Mouse (Mus musculus) layer of hippocampus, adult 2 months (tissue): ENCODE measurements around the gene Fxyd2. TPM values are rescaled to one million over a fixed set of nuclear protein-coding genes. Genes with fewer than 3 reads are reported as not detected.

ENCODE experiments used
- DNase-seq, 2 experiments: peaks; one replicate each; pipeline ENCODE4 v3.0.0; 2022; ENCODE audit warnings: low spot score in 2 of 2
- H3K27ac ChIP-seq: fragments of 200-600 bp; 2 replicates; pipeline ENCODE4 v1.8.1; 2022
- H3K4me3 ChIP-seq: fragments of 200-600 bp; 2 replicates; pipeline ENCODE4 v1.8.1; 2022; ENCODE audit warnings: mild to moderate bottlenecking
- CTCF ChIP-seq: fragments of 200-600 bp; conservative IDR thresholded peaks from 2 replicates; pipeline ENCODE4 v1.8.1; 2022; ENCODE audit warnings: antibody characterized with exemption, mild to moderate bottlenecking, moderate library complexity
- total RNA-seq, 2 experiments: library from RNA; stranded (reverse); gene quantifications; 2 replicates each; pipeline ENCODE4 v1.2.3; 2021

Gene Fxyd2
- total RNA-seq, 2 experiments from 2014 or later, result 10.2 to 10.9 TPM

- no peak for DNase-seq
- peak overlapping the region; percentile 48; the same call in 1 of the 2 replicates for H3K27ac ChIP-seq
- H3K4me3 ChIP-seq, result no peak overlapping the region
- TF ChIP-seq CTCF, result peak; percentile 27
These were observed 18.8 kb downstream of the Fxyd2 start for GRCm38 (mm10) chr9:45418252-45418651.

GRCm38 (mm10) chr9:45421209-45421608 lies 21.7 kb downstream of the Fxyd2 start:
- Histone ChIP-seq H3K4me3 (no peak overlapping the region), H3K27ac (no peak overlapping the region)
- DNase-seq, result no peak
- TF ChIP-seq CTCF, result peak; percentile 75

DNA sequence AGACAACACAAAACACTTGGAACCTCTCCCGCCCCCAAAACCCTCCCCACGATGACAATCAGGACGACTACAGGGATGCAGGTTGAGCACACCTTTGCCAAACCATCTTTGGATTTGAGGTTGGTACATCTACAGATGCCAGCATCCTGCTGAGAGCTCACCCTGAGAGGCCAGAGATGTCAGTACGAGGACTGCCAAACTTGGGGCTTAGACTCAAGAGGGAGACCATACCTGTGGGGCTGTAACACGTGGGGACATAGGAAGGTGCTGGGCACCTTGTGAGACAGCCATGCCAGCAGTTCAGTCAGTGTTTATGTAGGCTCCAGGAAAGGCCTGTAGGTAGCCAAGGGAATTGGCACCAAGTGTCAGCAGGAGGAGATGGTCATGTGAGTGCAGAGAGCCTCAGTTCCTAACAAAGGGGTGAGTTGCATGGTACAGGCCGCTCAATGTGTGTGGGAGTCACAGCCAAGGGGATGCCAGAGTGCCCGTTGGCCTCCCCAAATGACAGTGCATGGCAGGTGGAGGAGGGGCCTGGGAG lies 23.4 kb downstream of the Fxyd2 start:
- no peak for DNase-seq
- TF ChIP-seq CTCF, result no peak
- Histone ChIP-seq H3K4me3 (no peak overlapping the region), H3K27ac (no peak overlapping the region)

DNA sequence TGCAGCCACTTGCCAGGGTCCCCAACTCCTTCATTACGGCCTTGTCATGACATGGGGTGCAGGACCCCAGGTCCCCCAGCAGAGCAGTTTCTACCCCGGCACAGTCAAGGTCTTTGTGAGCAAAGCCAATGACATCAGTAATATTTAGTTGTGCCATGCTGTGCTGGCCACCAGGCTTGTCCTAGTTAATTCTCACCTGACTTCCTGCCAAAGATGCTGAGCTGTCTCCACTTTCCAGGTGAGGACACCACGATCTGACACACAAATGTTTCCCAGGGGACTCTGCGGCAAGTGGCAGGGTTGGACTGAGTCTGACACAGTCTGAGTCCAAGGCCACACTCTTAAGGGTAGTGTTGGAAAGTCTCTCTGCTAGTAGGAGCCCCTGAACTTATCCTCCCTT lies 27.0 kb downstream of the Fxyd2 start, which contains the start of gene Dscaml1:
Gene Dscaml1 (plus strand): TSS at position 173 of the 400 bp plus-strand sequence.
- no peak for DNase-seq
- H3K4me3 ChIP-seq, result no peak within 1 kb of the TSS
- TF ChIP-seq CTCF, result no peak
- no peak within 1 kb of the TSS for H3K27ac ChIP-seq

DNA sequence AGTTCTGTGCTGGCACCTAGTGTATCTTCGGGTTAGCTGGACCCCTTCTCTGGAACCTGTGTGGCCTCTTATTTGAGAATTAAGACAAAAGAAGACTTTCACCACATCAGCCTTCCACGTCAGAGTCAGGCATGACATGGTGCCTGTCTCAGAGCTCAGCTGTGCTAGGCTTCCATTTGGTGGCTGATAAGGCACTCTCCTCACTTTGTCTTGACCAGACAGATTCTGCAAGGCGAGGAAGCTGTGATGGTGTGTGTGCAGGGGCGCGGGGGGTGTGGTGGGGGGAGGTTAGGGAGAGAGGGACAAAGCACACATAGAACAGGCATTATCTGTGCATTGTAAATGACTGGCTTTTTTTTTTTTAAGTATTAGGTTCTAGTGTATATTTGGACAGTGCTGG lies 29.9 kb downstream of the Fxyd2 start:
- no peak for TF ChIP-seq CTCF
- Histone ChIP-seq H3K27ac (no peak overlapping the region), H3K4me3 (no peak overlapping the region)
- DNase-seq, result no peak

DNA sequence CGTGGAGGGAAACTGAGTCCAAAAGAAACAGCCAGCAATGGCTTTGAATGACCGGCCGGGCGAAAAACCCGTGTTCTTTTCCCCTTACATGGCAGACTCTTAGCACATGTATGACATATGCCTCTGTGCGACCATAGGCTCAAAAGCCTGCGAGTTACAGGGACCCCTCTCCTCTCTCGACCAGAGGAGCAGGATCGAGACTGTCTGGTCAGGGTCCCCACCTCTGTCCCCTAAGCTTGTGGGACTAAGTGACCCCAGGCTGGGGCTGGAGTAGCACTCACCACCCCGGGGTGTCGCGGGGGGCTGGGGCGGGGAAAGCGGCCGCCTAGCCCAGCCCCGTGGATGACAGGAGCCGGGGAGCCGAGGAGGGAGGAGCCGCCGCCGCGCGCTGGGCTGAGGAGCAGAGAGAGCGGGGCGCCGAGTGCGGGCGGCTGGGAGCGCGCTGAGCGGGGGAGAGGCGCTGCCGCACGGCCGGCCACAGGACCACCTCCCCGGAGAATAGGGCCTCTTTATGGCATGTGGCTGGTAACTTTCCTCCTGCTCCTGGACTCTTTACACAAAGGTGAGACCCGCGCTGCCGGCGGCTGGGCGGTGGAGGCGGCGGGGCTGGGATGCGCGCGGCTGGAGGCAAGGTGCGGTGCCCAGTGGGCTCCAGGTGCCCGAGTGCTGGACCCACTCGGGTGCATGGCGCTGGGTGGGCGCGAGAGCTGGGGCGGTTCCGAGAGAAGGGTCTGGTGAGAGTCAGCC lies 30.7 kb downstream of the Fxyd2 start:
- Histone ChIP-seq H3K4me3 (peak overlapping the region; percentile 90), H3K27ac (peak overlapping the region; percentile 95)
- no peak for TF ChIP-seq CTCF
- peak; percentile 61 to 70 for DNase-seq

GRCm38 (mm10) chr9:45430698-45430959 lies 31.2 kb downstream of the Fxyd2 start:
- peak overlapping the region; percentile 95 for H3K27ac ChIP-seq
- no peak for DNase-seq
- no peak for TF ChIP-seq CTCF
- peak overlapping the region; percentile 90 for H3K4me3 ChIP-seq

- peak overlapping the region; percentile 95 for H3K27ac ChIP-seq
- TF ChIP-seq CTCF, result no peak
- no peak for DNase-seq
- peak overlapping the region; percentile 90 for H3K4me3 ChIP-seq
These were observed 31.7 kb downstream of the Fxyd2 start for GRCm38 (mm10) chr9:45431150-45431549.

DNA sequence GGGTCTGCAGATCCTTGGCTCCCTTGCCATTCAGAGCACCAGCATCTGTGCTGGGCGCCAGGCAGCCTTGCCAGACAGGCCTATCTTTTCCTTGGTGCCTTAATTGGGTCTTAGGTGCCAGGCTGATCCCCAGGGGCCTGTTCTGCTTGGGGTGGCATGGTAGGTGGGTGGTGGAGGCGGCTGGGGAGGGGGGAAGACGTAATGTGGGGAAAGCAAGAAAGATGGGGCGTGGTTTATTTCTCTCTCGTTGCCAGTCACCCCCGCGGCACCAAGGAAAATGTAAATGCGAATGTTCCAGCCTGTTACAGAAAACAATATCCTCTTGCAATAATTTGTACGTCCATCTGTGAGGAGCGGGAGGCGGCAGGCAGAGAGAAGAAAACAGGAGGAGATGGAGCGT lies 33.2 kb downstream of the Fxyd2 start:
- DNase-seq, result peak; percentile 60 to 87
- no peak for TF ChIP-seq CTCF
- Histone ChIP-seq H3K27ac (peak overlapping the region; percentile 95), H3K4me3 (peak overlapping the region; percentile 90)

DNA sequence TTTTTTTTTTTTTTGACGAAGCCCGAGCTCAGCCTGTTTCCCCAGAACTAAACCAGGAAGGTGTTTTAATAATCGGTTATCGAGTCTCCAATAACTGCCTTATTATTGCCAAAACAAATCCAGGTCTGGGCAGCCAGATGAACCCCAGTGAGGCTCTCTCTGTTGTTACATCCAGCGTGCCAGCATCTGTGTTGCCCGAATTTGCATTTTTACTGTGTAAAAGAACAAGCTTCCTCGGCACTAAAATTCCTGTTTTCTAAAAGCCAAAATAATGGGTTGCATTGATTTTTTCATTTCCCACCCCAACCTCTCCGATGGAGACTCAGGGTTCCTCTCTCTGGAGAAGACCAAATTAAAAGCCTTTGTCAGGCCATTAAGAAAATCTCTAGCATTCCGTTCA lies 33.6 kb downstream of the Fxyd2 start:
- no peak for DNase-seq
- no peak for TF ChIP-seq CTCF
- H3K4me3 ChIP-seq, result peak overlapping the region; percentile 90
- peak overlapping the region; percentile 95 for H3K27ac ChIP-seq

GRCm38 (mm10) chr9:45434171-45434570 lies 34.7 kb downstream of the Fxyd2 start:
- TF ChIP-seq CTCF, result no peak
- DNase-seq, result no peak
- Histone ChIP-seq H3K27ac (peak overlapping the region; percentile 95), H3K4me3 (peak overlapping the region; percentile 90; the same call in 1 of the 2 replicates)

- no peak for DNase-seq
- Histone ChIP-seq H3K4me3 (no peak overlapping the region), H3K27ac (no peak overlapping the region; the same call in 1 of the 2 replicates)
- TF ChIP-seq CTCF, result no peak
These were observed 39.6 kb downstream of the Fxyd2 start for GRCm38 (mm10) chr9:45439025-45439424.

GRCm38 (mm10) chr9:45440083-45440784 lies 40.8 kb downstream of the Fxyd2 start:
- no peak for DNase-seq
- H3K27ac ChIP-seq, result peak overlapping the region; percentile 32; the same call in 1 of the 2 replicates
- no peak overlapping the region; the same call in 1 of the 2 replicates for H3K4me3 ChIP-seq
- no peak for TF ChIP-seq CTCF

DNA sequence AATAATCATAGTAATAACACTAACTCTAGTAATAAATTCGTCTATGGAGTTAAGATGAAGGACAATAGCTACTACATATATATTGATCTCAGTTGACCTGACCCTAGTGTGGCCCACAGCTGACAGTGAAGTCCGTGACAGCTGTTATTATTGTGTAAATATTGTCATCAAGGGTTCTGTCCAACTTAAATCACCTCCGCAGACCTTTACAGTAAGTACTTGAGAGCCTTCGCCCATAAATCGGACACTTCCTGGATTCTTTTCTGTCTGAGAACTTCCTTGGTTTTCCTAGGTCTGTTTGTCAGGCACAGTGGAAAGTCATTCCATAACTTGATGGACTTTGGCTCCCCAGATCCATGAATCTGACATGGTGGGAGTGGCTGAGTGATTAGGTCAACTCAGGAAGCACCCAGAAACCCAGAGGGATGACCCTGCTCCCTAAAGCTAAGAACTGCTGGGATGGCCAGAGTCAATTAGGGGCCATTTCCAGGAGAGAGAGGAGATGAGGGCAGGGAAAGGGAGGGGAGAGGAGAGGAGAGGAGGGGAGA lies 44.9 kb downstream of the Fxyd2 start:
- TF ChIP-seq CTCF, result no peak
- DNase-seq, result no peak
- Histone ChIP-seq H3K27ac (no peak overlapping the region), H3K4me3 (no peak overlapping the region)
